Mouse (Mus musculus) layer of hippocampus, adult 2 months (tissue): ENCODE measurements at regions not wholly inside any gene's neighbourhood (a gene's known extent, or its start where the extent isn't known, plus 50 kb on each side); places are given as distances from the start of the nearest gene placed in this dataset.

Source experiments
- DNase-seq, 2 experiments: peaks; one replicate each; pipeline ENCODE4 v3.0.0; 2022; ENCODE audit warnings: low spot score in 2 of 2
- H3K27ac ChIP-seq: fragments of 200-600 bp; 2 replicates; pipeline ENCODE4 v1.8.1; 2022
- H3K4me3 ChIP-seq: fragments of 200-600 bp; 2 replicates; pipeline ENCODE4 v1.8.1; 2022; ENCODE audit warnings: mild to moderate bottlenecking
- CTCF ChIP-seq: fragments of 200-600 bp; conservative IDR thresholded peaks from 2 replicates; pipeline ENCODE4 v1.8.1; 2022; ENCODE audit warnings: antibody characterized with exemption, mild to moderate bottlenecking, moderate library complexity

DNA sequence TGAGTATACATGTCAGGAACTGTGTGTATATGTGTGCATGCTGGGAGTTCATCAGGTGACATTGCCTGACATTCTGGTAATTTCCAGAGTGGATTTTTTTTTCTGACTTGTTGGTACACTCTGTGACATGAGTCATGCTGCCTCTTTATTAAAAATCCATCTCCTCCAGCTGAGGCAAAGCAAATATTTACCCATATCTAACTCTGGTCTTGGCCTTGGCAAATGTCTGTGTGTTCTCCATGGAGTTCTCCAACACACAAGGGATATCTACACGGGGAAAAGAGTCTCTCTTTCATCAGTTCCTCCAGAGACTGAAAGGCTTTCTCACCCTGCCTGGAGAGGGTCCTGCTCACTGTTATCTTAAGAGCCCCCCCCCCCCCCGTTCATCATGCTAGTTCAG is 111.3 kb upstream of the Mbnl2 start:
- no peak overlapping the region for H3K4me3 ChIP-seq
- H3K27ac ChIP-seq = no peak overlapping the region
- no peak for DNase-seq
- no peak for TF ChIP-seq CTCF

GRCm38 (mm10) chr14:120165496-120166045 is 109.9 kb upstream of the Mbnl2 start:
- TF ChIP-seq CTCF = no peak
- no peak for DNase-seq
- H3K27ac ChIP-seq = no peak overlapping the region
- no peak overlapping the region for H3K4me3 ChIP-seq

DNA sequence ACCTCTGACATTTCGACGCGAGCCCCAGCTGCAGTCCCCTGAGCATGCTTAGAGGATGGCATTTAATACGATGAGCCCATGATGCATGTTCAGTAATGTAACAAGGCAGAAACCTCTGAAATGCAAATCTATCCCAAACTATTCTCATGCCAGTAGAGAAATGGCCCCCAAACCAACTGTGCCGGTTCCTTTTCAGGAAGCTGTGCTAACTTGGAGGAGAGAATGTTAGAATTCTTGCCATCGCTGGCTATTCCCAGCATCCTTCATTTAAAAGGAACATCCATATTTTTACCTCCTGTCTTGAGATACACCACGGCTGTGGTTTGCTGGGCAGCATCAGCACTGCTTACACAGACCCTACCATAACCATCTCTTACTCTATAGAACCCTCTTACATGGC is 104.7 kb upstream of the Mbnl2 start:
- DNase-seq = no peak
- peak overlapping the region; percentile 44; the same call in 1 of the 2 replicates for H3K27ac ChIP-seq
- H3K4me3 ChIP-seq = no peak overlapping the region
- no peak for TF ChIP-seq CTCF

GRCm38 (mm10) chr14:120172058-120172457 is 103.4 kb upstream of the Mbnl2 start:
- TF ChIP-seq CTCF = no peak
- no peak for DNase-seq
- H3K4me3 ChIP-seq = no peak overlapping the region
- no peak overlapping the region for H3K27ac ChIP-seq

DNA sequence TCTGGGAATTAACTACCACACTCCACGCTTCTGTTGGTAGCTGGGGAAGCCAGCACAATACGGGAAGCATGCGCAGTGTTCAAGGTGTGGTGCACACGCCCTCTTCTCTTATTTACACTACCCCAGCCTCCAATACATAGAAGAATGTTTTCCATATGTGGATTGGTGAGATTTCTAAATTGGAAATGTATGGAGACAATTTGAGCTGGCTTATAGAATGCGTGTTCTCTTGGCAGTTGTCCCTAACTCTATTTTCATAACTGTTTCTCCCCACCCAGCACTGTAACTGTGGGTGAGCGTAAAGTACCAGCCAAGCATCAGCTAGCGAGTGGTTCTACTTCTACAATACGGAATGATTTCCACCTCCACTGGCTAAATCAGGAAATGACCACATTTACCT is 102.6 kb upstream of the Mbnl2 start:
- no peak for DNase-seq
- Histone ChIP-seq H3K27ac (no peak overlapping the region), H3K4me3 (no peak overlapping the region)
- TF ChIP-seq CTCF = no peak

- TF ChIP-seq CTCF = no peak
- Histone ChIP-seq H3K27ac (no peak overlapping the region), H3K4me3 (no peak overlapping the region)
- no peak for DNase-seq
Measured at GRCm38 (mm10) chr14:120174615-120175014, 100.9 kb upstream of the Mbnl2 start.

DNA sequence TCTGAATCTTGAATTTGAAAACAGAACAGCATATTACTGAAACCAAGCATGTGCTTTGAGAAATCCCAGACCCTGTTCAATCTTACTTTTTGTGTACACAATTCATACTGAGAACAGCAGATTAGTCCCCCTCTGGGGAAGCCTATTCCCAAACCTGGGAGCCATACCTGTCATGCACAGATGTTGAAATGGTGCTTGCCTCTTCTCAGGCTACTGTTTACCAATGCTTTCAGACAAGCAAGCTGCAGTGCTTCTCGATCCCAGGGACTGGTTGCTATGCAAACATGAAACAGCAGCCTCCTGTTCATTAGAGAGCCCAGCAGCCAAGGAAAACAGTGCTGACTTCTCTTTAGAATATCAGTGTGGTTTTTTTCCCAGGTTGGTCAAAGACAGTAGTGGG is 80.3 kb upstream of the Mbnl2 start:
- no peak for TF ChIP-seq CTCF
- no peak for DNase-seq
- no peak overlapping the region for H3K27ac ChIP-seq
- no peak overlapping the region for H3K4me3 ChIP-seq

DNA sequence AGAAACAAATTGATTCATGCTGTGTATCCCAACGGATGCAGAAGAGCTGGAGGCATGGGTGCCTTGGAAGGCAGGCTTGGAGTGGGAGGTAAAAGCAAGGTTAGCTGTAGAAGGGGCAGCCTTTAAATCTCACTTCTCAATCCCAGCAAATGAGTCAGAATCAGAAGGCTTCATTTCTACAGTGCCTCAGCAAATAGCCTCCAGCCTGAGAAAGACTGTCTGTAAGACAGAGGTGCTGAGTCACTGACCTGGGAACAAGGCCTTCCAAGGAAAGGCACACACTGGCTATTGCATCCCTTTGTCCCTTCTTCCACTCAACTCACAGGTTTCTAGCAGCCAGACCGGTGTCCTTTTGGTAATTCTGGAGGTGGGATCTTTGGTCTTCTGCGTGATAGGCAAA is 63.7 kb upstream of the Mbnl2 start:
- Histone ChIP-seq H3K4me3 (no peak overlapping the region), H3K27ac (no peak overlapping the region)
- no peak for DNase-seq
- TF ChIP-seq CTCF = no peak

- TF ChIP-seq CTCF = no peak
Measured at GRCm38 (mm10) chr14:120212626-120213025, 62.8 kb upstream of the Mbnl2 start.

DNA sequence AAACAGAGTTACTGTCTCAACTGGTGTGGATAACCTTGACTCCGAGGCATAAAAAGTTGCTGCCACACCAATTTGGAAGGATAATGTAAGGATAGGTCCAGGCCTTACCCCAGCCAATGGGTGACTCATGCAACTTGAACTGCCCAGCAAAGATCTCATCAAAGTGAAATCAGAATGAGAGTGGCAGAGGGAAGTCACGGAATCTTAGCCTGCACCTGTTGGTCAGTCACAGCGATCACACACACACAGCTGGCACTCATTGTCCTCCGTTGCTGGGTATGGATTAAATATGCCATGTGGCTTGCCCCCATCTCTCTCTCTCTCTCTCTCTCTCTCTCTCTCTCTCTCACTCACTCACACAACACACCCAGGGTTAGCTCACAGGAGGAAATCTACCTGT is 56.2 kb upstream of the Mbnl2 start:
- Histone ChIP-seq H3K4me3 (no peak overlapping the region), H3K27ac (no peak overlapping the region)
- no peak for DNase-seq
- no peak for TF ChIP-seq CTCF

More at GRCm38 (mm10) chr14:120212626-120213025, 62.8 kb upstream of the Mbnl2 start:
- DNase-seq = no peak
- no peak overlapping the region for H3K4me3 ChIP-seq
- no peak overlapping the region for H3K27ac ChIP-seq

GRCm38 (mm10) chr14:120223528-120224201 is 51.8 kb upstream of the Mbnl2 start:
- no peak overlapping the region for H3K27ac ChIP-seq
- no peak for DNase-seq
- TF ChIP-seq CTCF = no peak

GRCm38 (mm10) chr14:120224202-120224846 is 51.1 kb upstream of the Mbnl2 start:
- no peak overlapping the region for H3K27ac ChIP-seq

More at GRCm38 (mm10) chr14:120223528-120224201, 51.8 kb upstream of the Mbnl2 start:
- no peak overlapping the region for H3K4me3 ChIP-seq

GRCm38 (mm10) chr14:120225657-120226056 is 49.8 kb upstream of the Mbnl2 start:
- TF ChIP-seq CTCF = no peak
- DNase-seq = no peak
- Histone ChIP-seq H3K4me3 (no peak overlapping the region), H3K27ac (no peak overlapping the region)

More at GRCm38 (mm10) chr14:120224202-120224846, 51.1 kb upstream of the Mbnl2 start:
- no peak for TF ChIP-seq CTCF
- no peak for DNase-seq
- no peak overlapping the region for H3K4me3 ChIP-seq
